In genomic region chr8:119715221-119715620, GRCm38 (mm10) we compare ENCODE assay signal across 9 mouse cellular contexts. TPM values are rescaled to one million over a fixed set of nuclear protein-coding genes. Genes with fewer than 3 reads are reported as not detected.
A peak's percentile ranks its signal among the peaks of the same experiment; 100 is the strongest.
DNase-seq lines count a peak whose midpoint lies in the region; ATAC-seq lines count a peak whose summit lies in the region.
"Had no signal": no experiment of that assay in that cellular context is flagged by ENCODE, and none has a peak within 500 bp of the region (broad histone marks: within the 10 kb centered on the region; RNA-seq: fewer than 3 reads in every experiment).

No protein-coding gene starts in this region.

- no peaks in the 10 kb centered on the region for H3K9me3 ChIP-seq in liver, embryonic 12.5 days (replicated peaks)
- H3K9me3 ChIP-seq in liver, embryonic 11.5 days (ENCODE audit: control insufficient read depth, low read length) = no peaks in the 10 kb centered on the region
- no peaks in the 10 kb centered on the region for H3K9me3 ChIP-seq in heart, embryonic 11.5 days (replicated peaks; ENCODE audit: control insufficient read depth, low read length)
- no peaks in the 10 kb centered on the region for H3K9me3 ChIP-seq in forebrain, embryonic 12.5 days
- H3K9me3 ChIP-seq: forebrain, embryonic 10.5 days had no signal

- H3K27me3 ChIP-seq in liver, embryonic 12.5 days (replicated peaks) = peaks cover 30% of the 10 kb centered on the region
- no peaks in the 10 kb centered on the region; the same call in none of the 2 replicates for H3K27me3 ChIP-seq in liver, embryonic 11.5 days (replicated peaks; ENCODE audit: control insufficient read depth, insufficient read depth, low read length)
- no peaks in the 10 kb centered on the region for H3K27me3 ChIP-seq in heart, embryonic 11.5 days (ENCODE audit: control insufficient read depth, insufficient read depth, low read length)
- H3K27me3 ChIP-seq in forebrain, embryonic 12.5 days = no peaks in the 10 kb centered on the region

- no peak overlapping the region for H3K4me3 ChIP-seq in liver, embryonic 12.5 days
- H3K4me3 ChIP-seq in liver, embryonic 11.5 days (ENCODE audit: low read depth, low read length) = no peak overlapping the region
- no peak overlapping the region for H3K4me3 ChIP-seq in heart, embryonic 11.5 days (ENCODE audit: low read depth, low read length)
- no peak overlapping the region for H3K4me3 ChIP-seq in forebrain, embryonic 12.5 days (replicated peaks)
- H3K4me3 ChIP-seq: forebrain, embryonic 10.5 days had no signal

- H3K4me2 ChIP-seq in liver, embryonic 12.5 days = no peak overlapping the region
- H3K4me2 ChIP-seq in liver, embryonic 11.5 days = no peak overlapping the region
- H3K4me2 ChIP-seq in heart, embryonic 11.5 days = no peak overlapping the region
- H3K4me2 ChIP-seq in forebrain, embryonic 12.5 days = no peak overlapping the region

- 42% methylated on average over 12 of the region's 12 CpGs for WGBS in liver, embryonic 12.5 days (ENCODE audit: insufficient replicate concordance)
- 53% methylated on average over 12 of the region's 12 CpGs for WGBS in liver, embryonic 11.5 days
- WGBS in heart, embryonic 11.5 days (ENCODE audit: insufficient replicate concordance) = 56% methylated on average over 12 of the region's 12 CpGs
- WGBS in forebrain, embryonic 12.5 days = 78% methylated on average over 12 of the region's 12 CpGs

- H3K9ac ChIP-seq in liver, embryonic 12.5 days = no peak overlapping the region
- H3K9ac ChIP-seq in liver, embryonic 11.5 days (ENCODE audit: low read depth, low read length) = no peak overlapping the region
- H3K9ac ChIP-seq in heart, embryonic 11.5 days (ENCODE audit: low read depth, low read length) = no peak overlapping the region
- H3K9ac ChIP-seq in forebrain, embryonic 12.5 days = no peak overlapping the region

- peaks cover 25% of the 10 kb centered on the region for H3K4me1 ChIP-seq in liver, embryonic 12.5 days
- H3K4me1 ChIP-seq in liver, embryonic 11.5 days (replicated peaks; ENCODE audit: control insufficient read depth, insufficient read depth, low read length) = peaks cover 2% of the 10 kb centered on the region; the same call in 1 of the 2 replicates
- H3K4me1 ChIP-seq in heart, embryonic 11.5 days (ENCODE audit: control insufficient read depth, insufficient read depth, low read length) = peaks cover 5% of the 10 kb centered on the region
- no peaks in the 10 kb centered on the region for H3K4me1 ChIP-seq in forebrain, embryonic 12.5 days

- DNase-seq in liver, embryonic 11.5 days (ENCODE audit: low spot score) = no peak
- peak; percentile 66 for DNase-seq in kidney, postnatal 14 days
- peak; percentile 48 for DNase-seq in ovary, postnatal 36 days (ENCODE audit: low spot score)
- DNase-seq in cerebellum, postnatal 10 days = no peak

- H3K36me3 ChIP-seq in liver, embryonic 12.5 days = no peaks in the 10 kb centered on the region
- no peaks in the 10 kb centered on the region for H3K36me3 ChIP-seq in liver, embryonic 11.5 days (ENCODE audit: control insufficient read depth, insufficient read depth, low read length)
- no peaks in the 10 kb centered on the region for H3K36me3 ChIP-seq in heart, embryonic 11.5 days (ENCODE audit: control insufficient read depth, insufficient read depth, low read length)
- no peaks in the 10 kb centered on the region for H3K36me3 ChIP-seq in forebrain, embryonic 12.5 days (replicated peaks)
- H3K36me3 ChIP-seq: forebrain, embryonic 10.5 days had no signal

- 0 out of 2 replicates have a peak overlapping the region, but pooled peaks have one; percentile 17 for H3K27ac ChIP-seq in liver, embryonic 12.5 days
- no peak overlapping the region for H3K27ac ChIP-seq in liver, embryonic 11.5 days (ENCODE audit: low read depth, low read length)
- H3K27ac ChIP-seq in heart, embryonic 11.5 days (ENCODE audit: low read depth, low read length) = peak overlapping the region; percentile 24; the same call in 1 of the 2 replicates
- H3K27ac ChIP-seq in forebrain, embryonic 12.5 days = no peak overlapping the region
- H3K27ac ChIP-seq: forebrain, embryonic 10.5 days had no signal

- ATAC-seq in liver, embryonic 12.5 days = no peak
- ATAC-seq in liver, embryonic 11.5 days (replicated peaks; ENCODE audit: low FRiP score) = no peak
- ATAC-seq in heart, embryonic 11.5 days (replicated peaks; ENCODE audit: insufficient number of reproducible peaks, low FRiP score, low TSS enrichment) = no peak; the same call in 1 of the 2 replicates
- ATAC-seq in granulocyte monocyte progenitor cell, adult 5-6 weeks (replicated peaks; ENCODE audit: poor library complexity, severe bottlenecking) = no peak
- no peak for ATAC-seq in forebrain, embryonic 12.5 days (ENCODE audit: low FRiP score)

RNA-seq across cellular contexts. Expression of gene Atp2c2, which starts 15.4 kb away (rescaled TPM):
- 0.07 and 0.14 TPM in 2 replicates for polyA plus RNA-seq in liver, embryonic 12.5 days (2016; fragmentation: Nextera tagmentation; extraction: Ambion mirVana)
- 0.40 and 0.51 TPM in 2 replicates for polyA plus RNA-seq in liver, embryonic 11.5 days (2014; fragmentation: Nextera tagmentation; extraction: Ambion mirVana)
- polyA plus RNA-seq in heart, embryonic 11.5 days (2014; fragmentation: Nextera tagmentation; extraction: Ambion mirVana) = 0.14 and 0.24 TPM in 2 replicates
- not detected in 2 replicates for total RNA-seq in granulocyte monocyte progenitor cell, adult 5-6 weeks (2014; fragmentation: Nextera tagmentation)
- not detected in 2 replicates for total RNA-seq in granulocyte monocyte progenitor cell, adult 5-6 weeks (2017)
- polyA plus RNA-seq in forebrain, embryonic 12.5 days (2016; fragmentation: Nextera tagmentation; extraction: Ambion mirVana) = 0.26 and 0.87 TPM in 2 replicates

RNA-seq across cellular contexts. Expression of gene Wfdc1, which starts 49.1 kb away (rescaled TPM):
- 0.41 and 0.66 TPM in 2 replicates for polyA plus RNA-seq in liver, embryonic 12.5 days (2016; fragmentation: Nextera tagmentation; extraction: Ambion mirVana)
- polyA plus RNA-seq in liver, embryonic 11.5 days (2014; fragmentation: Nextera tagmentation; extraction: Ambion mirVana) = 0.22 and 0.36 TPM in 2 replicates
- polyA plus RNA-seq in heart, embryonic 11.5 days (2014; fragmentation: Nextera tagmentation; extraction: Ambion mirVana) = 2.1 and 2.3 TPM in 2 replicates
- total RNA-seq in granulocyte monocyte progenitor cell, adult 5-6 weeks (2014; fragmentation: Nextera tagmentation) = not detected in 2 replicates
- not detected in 2 replicates for total RNA-seq in granulocyte monocyte progenitor cell, adult 5-6 weeks (2017)
- 0.47 and 1.0 TPM in 2 replicates for polyA plus RNA-seq in forebrain, embryonic 12.5 days (2016; fragmentation: Nextera tagmentation; extraction: Ambion mirVana)

Comparison
In these comparisons a context has a peak if more than half of its experiments do, and no peak if none do; other contexts are left out.
1. H3K27ac ChIP-seq: peak in liver, embryonic 12.5 days (single experiment) and heart, embryonic 11.5 days (single experiment); none in liver, embryonic 11.5 days (single experiment) and forebrain, embryonic 12.5 days (single experiment).
2. DNase-seq: peak in kidney, postnatal 14 days (single experiment) and ovary, postnatal 36 days (single experiment); none in liver, embryonic 11.5 days (single experiment) and cerebellum, postnatal 10 days (0 of 2).